Mouse (Mus musculus) kidney, adult 2 months (tissue): ENCODE measurements at regions not wholly inside any gene's neighbourhood (a gene's known extent, or its start where the extent isn't known, plus 50 kb on each side); places are given as distances from the start of the nearest gene placed in this dataset.

Experiments used
- DNase-seq: peaks from one replicate; pipeline ENCODE4 v3.0.0; 2021
- H3K27ac ChIP-seq: fragments of 200-500 bp; 2 replicates; pipeline ENCODE4 v1.5.1; 2012; ENCODE audit warnings: low read depth, low read length, control low read depth, inconsistent platforms; ENCODE audit not compliant: insufficient read depth
- H3K27me3 ChIP-seq: fragments of 200-500 bp; replicated peaks from 2 replicates; pipeline ENCODE4 v1.6.1; 2012; ENCODE audit warnings: mild to moderate bottlenecking, moderate library complexity, low read length, inconsistent platforms; ENCODE audit not compliant: control insufficient read depth, insufficient read depth
- H3K36me3 ChIP-seq: fragments of 200-500 bp; 2 replicates; pipeline ENCODE4 v1.6.1; 2012; ENCODE audit warnings: mild to moderate bottlenecking, moderate library complexity, low read length, inconsistent platforms; ENCODE audit not compliant: control insufficient read depth, insufficient read depth
- H3K4me1 ChIP-seq: fragments of 200-500 bp; 2 replicates; pipeline ENCODE4 v1.6.1; 2011; ENCODE audit warnings: low read length; ENCODE audit not compliant: control insufficient read depth, insufficient read depth
- H3K4me3 ChIP-seq: fragments of 200-500 bp; 2 replicates; pipeline ENCODE4 v1.5.1; 2011; ENCODE audit warnings: mild to moderate bottlenecking, low read depth, low read length, control low read depth; ENCODE audit not compliant: insufficient read depth
- CTCF ChIP-seq: fragments of 200-500 bp; conservative IDR thresholded peaks from 2 replicates; pipeline ENCODE4 v1.5.1; 2011; ENCODE audit warnings: low read depth, mild to moderate bottlenecking, control low read depth, low read length, moderate library complexity, mixed read lengths; ENCODE audit not compliant: insufficient read depth, insufficient read length
- POLR2A ChIP-seq: fragments of 200-500 bp; IDR thresholded peaks from one replicate; pipeline ENCODE4 v1.6.1; 2011; ENCODE audit warnings: low read depth, low read length, control low read depth
- WGBS: fragments of 180-500 bp; shearing (Covaris S2); methylation state at CpG from one replicate; pipeline ENCODE4 v1.1.7; 2018; 5-methylcytosine and 5-hydroxymethylcytosine counted together

- peak; percentile 88 for DNase-seq
- peaks cover 3% of the 10 kb centered on the region; the same call in 1 of the 2 replicates for H3K4me1 ChIP-seq
- WGBS: 15% methylated on average over 6 of the region's 6 CpGs
- TF ChIP-seq CTCF (no peak), POLR2A (no peak)
- H3K27ac ChIP-seq: no peak overlapping the region
- H3K36me3 ChIP-seq: no peaks in the 10 kb centered on the region
- no peaks in the 10 kb centered on the region; the same call in 1 of the 2 replicates for H3K27me3 ChIP-seq
- H3K4me3 ChIP-seq: no peak overlapping the region
These were observed 346.7 kb downstream of the Gm11361 start for GRCm38 (mm10) chr13:28604016-28604415.

GRCm38 (mm10) chr13:28600792-28601191 is 343.5 kb downstream of the Gm11361 start:
- Histone ChIP-seq H3K36me3 (no peaks in the 10 kb centered on the region), H3K4me3 (no peak overlapping the region), H3K27ac (no peak overlapping the region), H3K4me1 (0 out of 2 replicates have a peak, but pooled peaks cover 3% of the 10 kb centered on the region), H3K27me3 (no peaks in the 10 kb centered on the region)
- WGBS: 39% methylated on average over 5 of the region's 5 CpGs
- peak; percentile 58 for DNase-seq
- TF ChIP-seq CTCF (no peak), POLR2A (no peak)

GRCm38 (mm10) chr13:28596367-28596766 is 339.0 kb downstream of the Gm11361 start:
- Histone ChIP-seq H3K4me1 (0 out of 2 replicates have a peak, but pooled peaks cover 3% of the 10 kb centered on the region), H3K27ac (no peak overlapping the region), H3K36me3 (no peaks in the 10 kb centered on the region), H3K4me3 (no peak overlapping the region), H3K27me3 (no peaks in the 10 kb centered on the region)
- TF ChIP-seq POLR2A (no peak), CTCF (no peak)
- no peak for DNase-seq
- 96% methylated on average over 2 of the region's 2 CpGs for WGBS

GRCm38 (mm10) chr13:28592176-28592575 is 334.8 kb downstream of the Gm11361 start:
- H3K4me3 ChIP-seq: no peak overlapping the region
- H3K36me3 ChIP-seq: no peaks in the 10 kb centered on the region
- H3K4me1 ChIP-seq: no peaks in the 10 kb centered on the region
- no peaks in the 10 kb centered on the region for H3K27me3 ChIP-seq
- TF ChIP-seq CTCF: no peak
- TF ChIP-seq POLR2A: no peak
- 100% methylated on average over 1 of the region's 1 CpGs for WGBS
- no peak overlapping the region for H3K27ac ChIP-seq
- DNase-seq: peak; percentile 15

- peaks cover 4% of the 10 kb centered on the region; the same call in 1 of the 2 replicates for H3K4me1 ChIP-seq
- H3K4me3 ChIP-seq: no peak overlapping the region
- TF ChIP-seq CTCF: no peak
- no peak for TF ChIP-seq POLR2A
- no peaks in the 10 kb centered on the region for H3K36me3 ChIP-seq
- H3K27ac ChIP-seq: no peak overlapping the region
- no peak for DNase-seq
- 75% methylated on average over 5 of the region's 5 CpGs for WGBS
- H3K27me3 ChIP-seq: no peaks in the 10 kb centered on the region
These were observed 330.6 kb downstream of the Gm11361 start for GRCm38 (mm10) chr13:28587977-28588376.

- WGBS: 92% methylated on average over 7 of the region's 7 CpGs
- DNase-seq: no peak
- Histone ChIP-seq H3K4me3 (no peak overlapping the region), H3K36me3 (no peaks in the 10 kb centered on the region), H3K27me3 (no peaks in the 10 kb centered on the region), H3K27ac (no peak overlapping the region), H3K4me1 (peaks cover 4% of the 10 kb centered on the region; the same call in 1 of the 2 replicates)
- TF ChIP-seq CTCF (no peak), POLR2A (no peak)
These were observed 329.4 kb downstream of the Gm11361 start for GRCm38 (mm10) chr13:28586693-28587092.

- no peaks in the 10 kb centered on the region for H3K27me3 ChIP-seq
- peak; percentile 12 for DNase-seq
- WGBS: 59% methylated on average over 2 of the region's 2 CpGs
- H3K36me3 ChIP-seq: no peaks in the 10 kb centered on the region
- peaks cover 4% of the 10 kb centered on the region; the same call in 1 of the 2 replicates for H3K4me1 ChIP-seq
- TF ChIP-seq POLR2A (no peak), CTCF (no peak)
- no peak overlapping the region for H3K27ac ChIP-seq
- no peak overlapping the region for H3K4me3 ChIP-seq
These were observed 328.8 kb downstream of the Gm11361 start for GRCm38 (mm10) chr13:28586140-28586539.
